Mouse (Mus musculus) erythroblast, embryonic 14.5 days (primary cell): ENCODE results near the gene Ttc39b.

Experiments
- GATA1 ChIP-seq: IDR thresholded peaks from 2 replicates; pipeline ENCODE4 v1.6.1; 2012; ENCODE audit warnings: low read length, inconsistent platforms, mixed read lengths
- TAL1 ChIP-seq: IDR thresholded peaks from 3 replicates; pipeline ENCODE4 v1.6.1; 2012; ENCODE audit warnings: low read length, inconsistent platforms, mixed read lengths

DNA sequence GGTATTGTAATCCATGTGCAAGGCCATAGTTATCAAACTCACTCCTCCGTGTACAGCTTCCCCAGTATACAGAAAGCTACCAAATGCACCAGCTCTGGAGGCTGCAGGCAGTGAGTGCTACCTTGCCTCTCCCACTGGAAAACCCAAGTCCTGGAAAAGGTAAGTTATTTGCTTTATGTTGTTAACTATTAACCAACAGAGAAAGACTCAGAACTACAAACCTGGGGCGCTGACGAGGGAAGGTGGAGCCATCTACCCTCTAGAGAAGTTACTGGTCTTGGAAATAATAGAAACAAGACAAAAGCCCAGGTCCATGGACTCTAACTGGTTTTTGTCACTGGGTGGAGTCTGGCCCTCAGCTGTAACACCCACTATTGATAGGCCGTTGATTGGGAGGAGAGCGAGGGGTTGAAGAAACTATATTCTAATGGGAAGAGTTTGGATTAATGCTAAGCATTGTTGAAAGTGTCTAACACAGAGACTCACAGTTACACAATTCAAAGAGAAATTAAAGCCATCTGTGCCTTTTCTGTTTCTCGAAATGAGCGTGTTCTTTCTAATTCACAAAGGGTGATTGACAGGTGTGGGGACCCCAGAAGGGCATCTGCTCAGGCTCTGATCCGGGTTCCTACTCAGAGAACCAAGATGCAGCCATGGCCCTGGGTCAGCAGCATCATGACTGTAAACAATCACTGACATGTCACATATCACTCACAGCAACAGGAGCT, 98.3 kb downstream of the Ttc39b start:
- no peak for TF ChIP-seq GATA1
- TF ChIP-seq TAL1, result no peak
